Mouse (Mus musculus): ENCODE measurements around the gene Dnlz. TPM values are rescaled to one million over a fixed set of nuclear protein-coding genes. Genes with fewer than 3 reads are reported as not detected.

Dnlz gene
- polyA plus RNA-seq (2012; rRNA removed) (7.6 and 7.8 TPM in 2 replicates), polyA plus RNA-seq (2014; fragmentation: Nextera tagmentation; extraction: Ambion mirVana) (7.0 and 8.4 TPM in 2 replicates)

DNA sequence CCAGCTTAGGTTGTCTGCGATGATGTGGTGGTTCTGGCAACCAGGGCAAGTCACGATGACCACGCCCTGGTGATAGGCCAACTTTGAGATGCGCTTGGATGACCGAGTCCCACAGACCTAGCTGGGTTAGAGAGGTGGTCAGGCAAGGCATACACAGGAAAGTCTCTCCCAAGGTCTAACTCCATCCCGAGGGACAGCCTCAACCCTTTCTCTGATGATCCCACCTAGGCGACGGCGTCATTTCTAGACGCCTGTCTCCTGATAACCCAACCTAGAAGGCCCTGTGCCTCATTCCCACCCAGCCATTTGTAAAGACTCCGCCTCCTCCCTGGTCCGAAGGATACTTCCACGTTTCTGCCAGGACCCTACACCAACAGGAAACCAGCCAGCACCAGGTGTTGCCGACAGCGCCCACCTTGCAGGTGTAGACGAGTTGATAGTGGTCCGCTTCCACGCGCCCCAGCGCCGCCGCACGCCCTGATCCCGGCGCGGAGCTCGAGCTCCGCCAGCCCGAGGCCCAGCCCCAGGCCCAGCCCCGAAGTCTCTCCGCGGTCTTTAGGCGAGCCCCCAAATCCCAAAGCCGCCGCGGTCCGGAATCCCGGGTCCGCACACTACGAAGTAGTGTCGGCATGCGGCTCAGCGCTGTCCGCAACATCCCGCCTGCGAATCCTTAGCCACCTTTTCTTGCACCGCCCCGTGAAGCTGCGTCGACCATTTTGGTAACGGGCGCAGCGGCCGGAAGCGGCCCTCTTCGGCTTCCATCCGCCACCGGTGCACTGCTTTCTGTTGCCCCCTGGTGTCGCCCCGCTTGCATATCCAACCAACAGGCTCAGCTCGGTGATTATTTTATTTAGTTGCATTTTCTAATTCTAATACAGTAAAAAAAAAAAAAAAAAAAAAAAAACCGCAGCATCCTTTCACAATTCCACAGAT is at the start of gene Dnlz:
Gene Dnlz, minus strand, starts transcription at position 753 of the 933 bp plus-strand sequence.
- no peak for TF ChIP-seq EP300 (IDR thresholded peaks at IDR 0.05; ENCODE audit: low read depth)
- peak; percentile 83 for TF ChIP-seq CTCF (IDR thresholded peaks at IDR 0.05; ENCODE audit: low read depth)
- 1% methylated on average over 62 of the region's 62 CpGs for WGBS (ENCODE audit: insufficient replicate concordance)
- ATAC-seq (ENCODE audit: insufficient read depth), result peak; percentile 85

DNA sequence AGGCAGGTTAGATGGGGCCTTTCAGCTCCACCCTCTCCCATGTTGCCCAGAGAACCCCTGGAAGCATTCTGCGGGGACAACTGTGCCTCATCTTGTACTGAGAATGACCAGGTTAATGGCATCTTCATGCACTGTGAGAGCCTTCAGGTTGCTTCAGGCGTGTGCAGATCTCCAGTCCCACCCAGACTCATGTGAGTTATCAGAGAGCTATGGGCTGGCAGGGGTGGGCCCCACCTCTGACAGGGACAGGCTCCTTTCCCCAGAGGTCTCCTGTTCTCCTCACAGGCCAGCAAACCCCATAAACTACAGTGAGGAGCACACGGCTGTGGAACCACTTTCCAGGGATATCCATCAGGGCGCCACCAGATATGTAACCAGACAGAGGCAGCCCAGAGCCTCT is 49.1 kb upstream of the Dnlz start:
- H3K27me3 ChIP-seq (ENCODE audit: control insufficient read depth, insufficient read depth, low read length), result no peaks in the 10 kb centered on the region
- peaks cover 32% of the 10 kb centered on the region for H3K36me3 ChIP-seq (replicated peaks; ENCODE audit: control insufficient read depth, insufficient read depth, low read depth)
- H3K9ac ChIP-seq (replicated peaks), result no peak overlapping the region
- WGBS (ENCODE audit: insufficient replicate concordance), result 65% methylated on average over 4 of the region's 4 CpGs
- ATAC-seq (ENCODE audit: insufficient read depth) (peak; percentile 55), DNase-seq (ENCODE audit: low read depth in 3 of 3, low spot score in 3 of 3) (no peak)
- no peak overlapping the region for H3K27ac ChIP-seq
- no peaks in the 10 kb centered on the region for H3K9me3 ChIP-seq (ENCODE audit: control insufficient read depth, low read length)
- H3K4me2 ChIP-seq (ENCODE audit: low read depth), result no peak overlapping the region
- no peak overlapping the region for H3K4me3 ChIP-seq (ENCODE audit: insufficient read depth in 1 of 2, low read depth in 2 of 2, low read length in 2 of 2)
- peaks cover 2 to 10% of the 10 kb centered on the region in 2 experiments; a peak in 2 of 4 replicates for H3K4me1 ChIP-seq (replicated peaks; ENCODE audit: control insufficient read depth in 2 of 2, insufficient read depth in 2 of 2, low read length in 1 of 2)
- TF ChIP-seq EP300 (IDR thresholded peaks at IDR 0.05; ENCODE audit: low read depth) (no peak), CTCF (IDR thresholded peaks at IDR 0.05; ENCODE audit: low read depth) (no peak)

More for the DNA sequence above, at the start of gene Dnlz:
- peak; percentile 75 to 82 (median 81) for DNase-seq (ENCODE audit: low read depth in 3 of 3, low spot score in 3 of 3)
- H3K27me3 ChIP-seq (ENCODE audit: control insufficient read depth, insufficient read depth, low read length), result no peaks in the 10 kb centered on the region
- peak within 1 kb of the TSS; percentile 88 for H3K4me2 ChIP-seq (ENCODE audit: low read depth)
- H3K27ac ChIP-seq, result peak within 1 kb of the TSS; percentile 38; the same call in 1 of the 2 replicates
- H3K4me3 ChIP-seq (ENCODE audit: insufficient read depth in 1 of 2, low read depth in 2 of 2, low read length in 2 of 2), result peak within 1 kb of the TSS; percentile 77 to 85
- no peaks in the 10 kb centered on the region for H3K9me3 ChIP-seq (ENCODE audit: control insufficient read depth, low read length)
- H3K4me1 ChIP-seq (replicated peaks; ENCODE audit: control insufficient read depth in 2 of 2, insufficient read depth in 2 of 2, low read length in 1 of 2), result peaks cover 10 to 14% of the 10 kb centered on the region in 2 experiments
- peak within 1 kb of the TSS; percentile 92 for H3K9ac ChIP-seq (replicated peaks)
- H3K36me3 ChIP-seq (replicated peaks; ENCODE audit: control insufficient read depth, insufficient read depth, low read depth), result no peaks in the 10 kb centered on the region

DNA sequence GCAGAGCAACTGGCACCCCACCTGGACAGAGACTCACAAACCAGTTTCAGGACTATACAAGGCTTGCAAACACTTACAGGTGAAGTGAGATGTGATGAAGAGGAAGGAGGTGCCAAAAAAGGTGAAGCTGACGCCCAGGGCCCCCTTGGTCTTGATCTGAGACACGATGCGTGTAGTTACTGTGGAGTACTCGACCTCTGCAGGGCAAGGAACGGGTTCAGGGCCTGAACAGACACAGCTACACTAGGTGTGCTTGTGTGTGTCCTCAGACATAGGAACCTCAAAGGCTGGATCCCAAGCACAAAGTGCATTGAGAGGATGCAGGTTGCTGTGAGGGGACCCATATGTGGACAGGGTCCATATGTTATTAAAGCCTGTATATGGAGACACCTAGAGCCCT is 48.4 kb upstream of the Dnlz start:
- H3K4me1 ChIP-seq (replicated peaks; ENCODE audit: control insufficient read depth in 2 of 2, insufficient read depth in 2 of 2, low read length in 1 of 2), result peaks cover 2 to 10% of the 10 kb centered on the region in 2 experiments; a peak in 2 of 4 replicates
- ATAC-seq (ENCODE audit: insufficient read depth), result no peak
- TF ChIP-seq EP300 (IDR thresholded peaks at IDR 0.05; ENCODE audit: low read depth) (no peak), CTCF (IDR thresholded peaks at IDR 0.05; ENCODE audit: low read depth) (no peak)
- no peak overlapping the region for H3K4me2 ChIP-seq (ENCODE audit: low read depth)
- no peak overlapping the region for H3K9ac ChIP-seq (replicated peaks)
- H3K36me3 ChIP-seq (replicated peaks; ENCODE audit: control insufficient read depth, insufficient read depth, low read depth), result peaks cover 39% of the 10 kb centered on the region
- H3K27ac ChIP-seq, result no peak overlapping the region
- WGBS (ENCODE audit: insufficient replicate concordance), result 72% methylated on average over 5 of the region's 5 CpGs
- no peak overlapping the region for H3K4me3 ChIP-seq (ENCODE audit: insufficient read depth in 1 of 2, low read depth in 2 of 2, low read length in 2 of 2)
- DNase-seq (ENCODE audit: low read depth in 3 of 3, low spot score in 3 of 3), result no peak
- no peaks in the 10 kb centered on the region for H3K27me3 ChIP-seq (ENCODE audit: control insufficient read depth, insufficient read depth, low read length)
- H3K9me3 ChIP-seq (ENCODE audit: control insufficient read depth, low read length), result no peaks in the 10 kb centered on the region

DNA sequence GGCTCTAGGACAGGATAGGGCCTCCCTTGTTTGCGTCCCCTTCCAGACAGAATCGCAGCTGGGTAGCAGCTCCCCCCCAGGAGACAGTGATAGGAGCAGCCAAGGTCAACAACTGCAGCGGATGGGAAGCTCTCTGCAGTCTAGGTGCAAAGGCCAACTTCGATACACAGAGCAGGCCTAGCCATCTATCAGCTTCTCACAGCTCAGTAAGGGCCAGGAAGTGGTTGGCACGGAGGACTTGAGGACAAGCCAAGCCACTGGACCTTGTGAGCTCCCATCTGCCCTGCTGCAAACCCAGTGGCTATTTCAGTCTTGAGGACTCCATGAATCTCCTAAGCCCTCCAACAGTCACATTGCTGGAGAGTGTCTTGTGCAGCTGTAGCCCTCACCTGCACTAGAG is 47.7 kb upstream of the Dnlz start:
- peaks cover 2 to 10% of the 10 kb centered on the region in 2 experiments; a peak in 2 of 4 replicates for H3K4me1 ChIP-seq (replicated peaks; ENCODE audit: control insufficient read depth in 2 of 2, insufficient read depth in 2 of 2, low read length in 1 of 2)
- no peak overlapping the region for H3K4me3 ChIP-seq (ENCODE audit: insufficient read depth in 1 of 2, low read depth in 2 of 2, low read length in 2 of 2)
- 64% methylated on average over 5 of the region's 5 CpGs for WGBS (ENCODE audit: insufficient replicate concordance)
- no peak for TF ChIP-seq EP300 (IDR thresholded peaks at IDR 0.05; ENCODE audit: low read depth)
- no peak for TF ChIP-seq CTCF (IDR thresholded peaks at IDR 0.05; ENCODE audit: low read depth)
- peaks cover 45% of the 10 kb centered on the region for H3K36me3 ChIP-seq (replicated peaks; ENCODE audit: control insufficient read depth, insufficient read depth, low read depth)
- H3K27ac ChIP-seq, result no peak overlapping the region
- no peaks in the 10 kb centered on the region for H3K27me3 ChIP-seq (ENCODE audit: control insufficient read depth, insufficient read depth, low read length)
- ATAC-seq (ENCODE audit: insufficient read depth) (peak; percentile 36; the same call in 1 of the 2 replicates), DNase-seq (ENCODE audit: low read depth in 3 of 3, low spot score in 3 of 3) (no peak)
- H3K4me2 ChIP-seq (ENCODE audit: low read depth), result no peak overlapping the region
- no peak overlapping the region for H3K9ac ChIP-seq (replicated peaks)
- no peaks in the 10 kb centered on the region for H3K9me3 ChIP-seq (ENCODE audit: control insufficient read depth, low read length)

DNA sequence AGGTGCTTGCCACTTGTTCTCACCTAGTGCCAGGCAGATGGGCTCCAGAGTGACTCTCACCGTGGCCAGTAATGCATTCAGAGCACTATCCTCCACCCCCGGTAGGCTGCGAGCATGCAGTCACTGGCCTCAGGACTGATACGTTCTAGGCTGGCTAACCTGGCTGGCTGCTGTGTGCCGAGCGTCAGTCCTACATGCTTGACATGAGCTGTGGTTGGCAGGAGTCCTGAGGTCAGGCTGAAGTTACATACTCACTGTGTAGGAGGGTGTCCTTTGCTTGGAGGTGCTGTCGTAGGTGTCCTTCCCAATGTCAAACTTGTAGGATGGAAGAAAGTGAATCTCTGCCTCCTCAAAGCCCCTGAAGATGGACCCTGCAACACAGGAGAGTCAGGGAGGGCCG is 47.1 kb upstream of the Dnlz start:
- Histone ChIP-seq H3K4me3 (ENCODE audit: insufficient read depth in 1 of 2, low read depth in 2 of 2, low read length in 2 of 2) (no peak overlapping the region), H3K27me3 (ENCODE audit: control insufficient read depth, insufficient read depth, low read length) (no peaks in the 10 kb centered on the region), H3K4me1 (replicated peaks; ENCODE audit: control insufficient read depth in 2 of 2, insufficient read depth in 2 of 2, low read length in 1 of 2) (peaks cover 2 to 10% of the 10 kb centered on the region in 2 experiments; a peak in 2 of 4 replicates), H3K9me3 (ENCODE audit: control insufficient read depth, low read length) (no peaks in the 10 kb centered on the region), H3K27ac (no peak overlapping the region), H3K9ac (replicated peaks) (no peak overlapping the region), H3K4me2 (ENCODE audit: low read depth) (no peak overlapping the region), H3K36me3 (replicated peaks; ENCODE audit: control insufficient read depth, insufficient read depth, low read depth) (peaks cover 52% of the 10 kb centered on the region)
- WGBS (ENCODE audit: insufficient replicate concordance), result 77% methylated on average over 8 of the region's 8 CpGs
- ATAC-seq (ENCODE audit: insufficient read depth) (no peak), DNase-seq (ENCODE audit: low read depth in 3 of 3, low spot score in 3 of 3) (no peak)
- TF ChIP-seq CTCF (IDR thresholded peaks at IDR 0.05; ENCODE audit: low read depth) (no peak), EP300 (IDR thresholded peaks at IDR 0.05; ENCODE audit: low read depth) (no peak)

Data from liver, embryonic 14.5 days (tissue).